ENCODE assay signal across 16 mouse cellular contexts in the genomic region with DNA sequence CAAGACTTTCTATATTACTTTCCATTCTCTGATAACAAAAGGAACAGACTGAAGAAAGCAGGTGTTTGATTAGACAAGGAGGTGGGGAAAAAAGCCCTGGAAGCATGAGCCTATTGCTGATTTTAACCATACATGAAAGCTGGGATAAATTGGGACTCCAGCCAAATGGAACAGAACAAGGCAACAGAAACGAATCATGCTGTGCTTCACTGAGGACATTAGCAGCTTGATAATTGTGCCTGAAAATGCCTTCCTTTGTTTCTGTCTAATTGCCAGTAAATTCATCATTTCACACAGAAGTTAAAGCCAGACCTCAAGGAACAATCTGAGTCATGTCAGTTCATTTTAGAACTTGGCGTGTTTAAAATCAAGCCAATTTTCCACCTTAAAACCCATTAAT.
A peak's percentile ranks its signal among the peaks of the same experiment; 100 is the strongest.
DNase-seq lines count a peak whose midpoint lies in the region; ATAC-seq and TF ChIP-seq lines count a peak whose summit lies in the region.
"Had no signal": no experiment of that assay in that cellular context is flagged by ENCODE, and none has a peak within 500 bp of the region (broad histone marks: within the 10 kb centered on the region; RNA-seq: fewer than 3 reads in every experiment).

No protein-coding gene starts in this region.

- DNase-seq in cerebellum, adult 18-20 months = peak; percentile 3 to 8
- no peak for DNase-seq in cerebellum, adult 11-12 months
- DNase-seq in midbrain, postnatal 0 days (ENCODE audit: low spot score) = peak; percentile 87
- DNase-seq in midbrain, embryonic 11.5 days (ENCODE audit: low spot score, missing footprints) = no peak
- peak; percentile 27 for DNase-seq in retina, postnatal 7 days (ENCODE audit: low read depth, low spot score)
- DNase-seq in limb, embryonic 10.5 days (ENCODE audit: low spot score) = no peak
- no peak for DNase-seq in heart, adult 9 months (ENCODE audit: low spot score in 2 of 2)
- DNase-seq: adrenal gland, postnatal 14 days; kidney, adult 11 months; kidney, postnatal 4 days; lung, adult 18-20 months; right cerebral cortex, postnatal 14 days; thymus, postnatal 14 days had no signal

- TF ChIP-seq CTCF in midbrain, postnatal 0 days (IDR thresholded peaks at IDR 0.05) = no peak

- no peaks in the 10 kb centered on the region for H3K4me1 ChIP-seq in midbrain, postnatal 0 days (ENCODE audit: insufficient read depth, low read length)
- H3K4me1 ChIP-seq in midbrain, embryonic 11.5 days (ENCODE audit: control insufficient read depth, insufficient read depth, low read length) = no peaks in the 10 kb centered on the region
- no peaks in the 10 kb centered on the region for H3K4me1 ChIP-seq in hindbrain, embryonic 16.5 days (ENCODE audit: control insufficient read depth, insufficient read depth, low read depth, low read length)
- H3K4me1 ChIP-seq in limb, embryonic 10.5 days = no peaks in the 10 kb centered on the region
- H3K4me1 ChIP-seq: embryonic facial prominence, embryonic 15.5 days; limb, embryonic 13.5 days had no signal

- H3K4me2 ChIP-seq in midbrain, postnatal 0 days (ENCODE audit: low read depth, low read length, poor library complexity, severe bottlenecking) = no peak overlapping the region
- no peak overlapping the region for H3K4me2 ChIP-seq in midbrain, embryonic 11.5 days
- H3K4me2 ChIP-seq in hindbrain, embryonic 16.5 days (ENCODE audit: low read length) = no peak overlapping the region
- H3K4me2 ChIP-seq: embryonic facial prominence, embryonic 15.5 days; limb, embryonic 13.5 days had no signal

- H3K9me3 ChIP-seq in midbrain, postnatal 0 days (ENCODE audit: low read length) = no peaks in the 10 kb centered on the region
- H3K9me3 ChIP-seq in midbrain, embryonic 11.5 days (ENCODE audit: control insufficient read depth, low read length) = no peaks in the 10 kb centered on the region
- no peaks in the 10 kb centered on the region for H3K9me3 ChIP-seq in hindbrain, embryonic 16.5 days (ENCODE audit: control insufficient read depth, low read length)
- no peaks in the 10 kb centered on the region for H3K9me3 ChIP-seq in limb, embryonic 10.5 days (replicated peaks)
- H3K9me3 ChIP-seq: embryonic facial prominence, embryonic 15.5 days; limb, embryonic 13.5 days had no signal

- H3K9ac ChIP-seq in midbrain, postnatal 0 days (replicated peaks; ENCODE audit: low read length, poor library complexity, severe bottlenecking) = no peak overlapping the region
- H3K9ac ChIP-seq in midbrain, embryonic 11.5 days (ENCODE audit: low read length) = no peak overlapping the region
- no peak overlapping the region for H3K9ac ChIP-seq in hindbrain, embryonic 16.5 days (ENCODE audit: low read depth, low read length)
- H3K9ac ChIP-seq: embryonic facial prominence, embryonic 15.5 days; limb, embryonic 13.5 days had no signal

- no peaks in the 10 kb centered on the region for H3K36me3 ChIP-seq in midbrain, postnatal 0 days (ENCODE audit: insufficient read depth, low read length)
- no peaks in the 10 kb centered on the region for H3K36me3 ChIP-seq in midbrain, embryonic 11.5 days (ENCODE audit: control insufficient read depth, insufficient read depth, low read length)
- no peaks in the 10 kb centered on the region for H3K36me3 ChIP-seq in hindbrain, embryonic 16.5 days (ENCODE audit: control insufficient read depth, insufficient read depth, low read length)
- H3K36me3 ChIP-seq in limb, embryonic 10.5 days = no peaks in the 10 kb centered on the region
- H3K36me3 ChIP-seq: embryonic facial prominence, embryonic 15.5 days; limb, embryonic 13.5 days had no signal

- H3K27me3 ChIP-seq in midbrain, postnatal 0 days (ENCODE audit: insufficient read depth, low read length) = no peaks in the 10 kb centered on the region
- no peaks in the 10 kb centered on the region for H3K27me3 ChIP-seq in midbrain, embryonic 11.5 days (ENCODE audit: control insufficient read depth, insufficient read depth, low read length)
- no peaks in the 10 kb centered on the region for H3K27me3 ChIP-seq in hindbrain, embryonic 16.5 days (replicated peaks; ENCODE audit: control insufficient read depth, insufficient read depth, low read length)
- no peaks in the 10 kb centered on the region for H3K27me3 ChIP-seq in limb, embryonic 10.5 days (ENCODE audit: low read depth, poor library complexity, severe bottlenecking)
- H3K27me3 ChIP-seq: embryonic facial prominence, embryonic 15.5 days; limb, embryonic 13.5 days had no signal

- no peak overlapping the region for H3K4me3 ChIP-seq in midbrain, postnatal 0 days (ENCODE audit: low read depth, low read length)
- H3K4me3 ChIP-seq in midbrain, embryonic 11.5 days (ENCODE audit: low read depth, low read length) = no peak overlapping the region
- no peak overlapping the region for H3K4me3 ChIP-seq in hindbrain, embryonic 16.5 days (ENCODE audit: low read length)
- no peak overlapping the region for H3K4me3 ChIP-seq in limb, embryonic 10.5 days
- H3K4me3 ChIP-seq: embryonic facial prominence, embryonic 15.5 days; limb, embryonic 13.5 days had no signal

- 30% methylated on average over 2 of the region's 2 CpGs for WGBS in midbrain, postnatal 0 days
- 62% methylated on average over 2 of the region's 2 CpGs for WGBS in midbrain, embryonic 11.5 days
- WGBS in hindbrain, embryonic 16.5 days = 20% methylated on average over 2 of the region's 2 CpGs
- WGBS in limb, embryonic 10.5 days = 85% methylated on average over 2 of the region's 2 CpGs

- no peak overlapping the region for H3K27ac ChIP-seq in midbrain, postnatal 0 days (ENCODE audit: low read depth, low read length)
- no peak overlapping the region for H3K27ac ChIP-seq in midbrain, embryonic 11.5 days (ENCODE audit: low read depth, low read length)
- H3K27ac ChIP-seq in hindbrain, embryonic 16.5 days (ENCODE audit: low read depth, low read length) = no peak overlapping the region
- no peak overlapping the region for H3K27ac ChIP-seq in limb, embryonic 10.5 days
- H3K27ac ChIP-seq: embryonic facial prominence, embryonic 15.5 days; limb, embryonic 13.5 days had no signal

- ATAC-seq in midbrain, postnatal 0 days (ENCODE audit: low FRiP score) = no peak
- no peak for ATAC-seq in midbrain, embryonic 11.5 days (ENCODE audit: low FRiP score)
- ATAC-seq in hindbrain, embryonic 16.5 days = peak; percentile 84

Comparison
In these comparisons a context has a peak if more than half of its experiments do, and no peak if none do; other contexts are left out.
1. DNase-seq: peak in cerebellum, adult 18-20 months (2 of 2), midbrain, postnatal 0 days (single experiment) and retina, postnatal 7 days (single experiment); none in cerebellum, adult 11-12 months (single experiment), midbrain, embryonic 11.5 days (single experiment), limb, embryonic 10.5 days (single experiment) and heart, adult 9 months (0 of 2).